In genomic region chr12:108103292-108103691, GRCm38 (mm10) we compare ENCODE assay signal across 30 mouse cellular contexts.
DNase-seq lines count a peak whose midpoint lies in the region; ATAC-seq and TF ChIP-seq lines count a peak whose summit lies in the region.
"Had no signal": no experiment of that assay in that cellular context is flagged by ENCODE, and none has a peak within 500 bp of the region (broad histone marks: within the 10 kb centered on the region; RNA-seq: fewer than 3 reads in every experiment).

No protein-coding gene starts in this region.

- intact Hi-C loops in heart, adult 2 months (cut with DNase I) = no loop called here

- DNase-seq in heart, embryonic 10.5 days (ENCODE audit: low spot score) = peak; percentile 31
- no peak for DNase-seq in heart, adult 2 months
- DNase-seq in thymus, adult 2 months = no peak
- DNase-seq in thymus, postnatal 14 days = no peak
- no peak for DNase-seq in liver, postnatal 0 days
- DNase-seq in urinary bladder, postnatal 25 days (ENCODE audit: low spot score) = no peak
- DNase-seq: adrenal gland, postnatal 10 days; cerebellum, adult 11-12 months; cerebellum, adult 9-11 months; gastrocnemius, postnatal 10 days; kidney, adult 18-20 months; kidney, postnatal 25 days; lung, postnatal 36 days; right cerebral cortex, postnatal 25 days; thymus, postnatal 25 days had no signal

- TF ChIP-seq CTCF in heart, adult 2 months (IDR thresholded peaks at IDR 0.05) = no peak
- no peak for TF ChIP-seq CTCF in thymus, adult 2 months (IDR thresholded peaks at IDR 0.05; ENCODE audit: borderline replicate concordance, control insufficient read depth, extremely low read depth, insufficient read depth, low read length, poor library complexity)
- TF ChIP-seq CTCF in liver, postnatal 0 days (IDR thresholded peaks at IDR 0.05; ENCODE audit: low read depth) = no peak

- peaks cover 4% of the 10 kb centered on the region; the same call in 1 of the 2 replicates for H3K27me3 ChIP-seq in heart, embryonic 10.5 days (ENCODE audit: insufficient read depth, poor library complexity, severe bottlenecking)
- no peaks in the 10 kb centered on the region for H3K27me3 ChIP-seq in heart, adult 2 months (ENCODE audit: control insufficient read depth, insufficient read depth, low read length)
- H3K27me3 ChIP-seq in thymus, adult 2 months (ENCODE audit: control insufficient read depth, insufficient read depth, low read length) = no peaks in the 10 kb centered on the region
- peaks cover 6% of the 10 kb centered on the region for H3K27me3 ChIP-seq in myocyte (ENCODE audit: control insufficient read depth, insufficient read depth, insufficient read length)
- H3K27me3 ChIP-seq in liver, postnatal 0 days (ENCODE audit: insufficient read depth, low read length) = no peaks in the 10 kb centered on the region
- H3K27me3 ChIP-seq: forebrain, embryonic 12.5 days; heart, embryonic 15.5 days; hindbrain, embryonic 13.5 days; kidney, embryonic 15.5 days; liver, embryonic 15.5 days; lung, embryonic 15.5 days; midbrain, embryonic 15.5 days; neural tube, embryonic 13.5 days; Patski; stomach, embryonic 15.5 days had no signal

- peaks cover 11% of the 10 kb centered on the region; the same call in 1 of the 2 replicates for H3K4me1 ChIP-seq in heart, embryonic 10.5 days
- no peaks in the 10 kb centered on the region for H3K4me1 ChIP-seq in heart, adult 2 months (ENCODE audit: control insufficient read depth, insufficient read depth, low read length)
- peaks cover 13% of the 10 kb centered on the region for H3K4me1 ChIP-seq in thymus, adult 2 months (replicated peaks; ENCODE audit: control insufficient read depth, insufficient read depth, low read length)
- H3K4me1 ChIP-seq in liver, postnatal 0 days (ENCODE audit: insufficient read depth) = no peaks in the 10 kb centered on the region
- H3K4me1 ChIP-seq: heart, embryonic 15.5 days; liver, embryonic 15.5 days; lung, embryonic 15.5 days; neural tube, embryonic 13.5 days; stomach, embryonic 15.5 days had no signal

- 61% methylated on average over 6 of the region's 6 CpGs for WGBS in heart, embryonic 10.5 days
- WGBS in heart, adult 2 months = 40% methylated on average over 6 of the region's 6 CpGs
- 12% methylated on average over 6 of the region's 6 CpGs for WGBS in thymus, adult 2 months
- WGBS in liver, postnatal 0 days (ENCODE audit: insufficient replicate concordance) = 30% methylated on average over 6 of the region's 6 CpGs

- peak; percentile 72 for ATAC-seq in granulocyte monocyte progenitor cell, adult 5-6 weeks (replicated peaks; ENCODE audit: poor library complexity, severe bottlenecking)
- ATAC-seq in liver, postnatal 0 days = no peak
- ATAC-seq: midbrain, embryonic 15.5 days; Patski had no signal

- no peak overlapping the region for H3ac ChIP-seq in myocyte (ENCODE audit: control insufficient read depth, insufficient read length)

- H3K9ac ChIP-seq in heart, adult 2 months (ENCODE audit: low read depth, low read length) = no peak overlapping the region
- H3K9ac ChIP-seq in liver, postnatal 0 days (replicated peaks) = no peak overlapping the region
- H3K9ac ChIP-seq: forebrain, embryonic 12.5 days; heart, embryonic 15.5 days; hindbrain, embryonic 13.5 days; kidney, embryonic 15.5 days; limb, embryonic 12.5 days; liver, embryonic 15.5 days; lung, embryonic 15.5 days; midbrain, embryonic 15.5 days; neural tube, embryonic 13.5 days; stomach, embryonic 15.5 days had no signal

- H3K79me2 ChIP-seq in heart, adult 2 months (replicated peaks; ENCODE audit: control insufficient read depth, insufficient read depth, low read length) = no peaks in the 10 kb centered on the region
- H3K79me2 ChIP-seq in myocyte (ENCODE audit: control insufficient read depth, insufficient read depth) = no peaks in the 10 kb centered on the region

- no peak for TF ChIP-seq EP300 in heart, adult 2 months (IDR thresholded peaks at IDR 0.05; ENCODE audit: insufficient read depth, low read depth, low read length)
- no peak for TF ChIP-seq EP300 in liver, postnatal 0 days (IDR thresholded peaks at IDR 0.05; ENCODE audit: low read depth)

- H3K36me3 ChIP-seq in heart, embryonic 10.5 days = peaks cover 22% of the 10 kb centered on the region
- no peaks in the 10 kb centered on the region for H3K36me3 ChIP-seq in heart, adult 2 months (ENCODE audit: control insufficient read depth, insufficient read depth, low read length)
- H3K36me3 ChIP-seq in thymus, adult 2 months (ENCODE audit: control insufficient read depth, insufficient read depth, low read length) = peaks cover 4% of the 10 kb centered on the region; the same call in 1 of the 2 replicates
- no peaks in the 10 kb centered on the region for H3K36me3 ChIP-seq in myocyte (ENCODE audit: control insufficient read depth, insufficient read depth)
- H3K36me3 ChIP-seq in liver, postnatal 0 days (replicated peaks; ENCODE audit: insufficient read depth, low read length) = peaks cover 8% of the 10 kb centered on the region
- H3K36me3 ChIP-seq: midbrain, embryonic 15.5 days had no signal

- H3K4me2 ChIP-seq in myocyte (ENCODE audit: low read depth) = no peak overlapping the region
- no peak overlapping the region for H3K4me2 ChIP-seq in liver, postnatal 0 days (ENCODE audit: low read depth, low read length)
- H3K4me2 ChIP-seq: forebrain, embryonic 12.5 days; heart, embryonic 15.5 days; hindbrain, embryonic 13.5 days; kidney, embryonic 15.5 days; limb, embryonic 12.5 days; liver, embryonic 15.5 days; lung, embryonic 15.5 days; midbrain, embryonic 15.5 days; neural tube, embryonic 13.5 days; stomach, embryonic 15.5 days had no signal

- no peak overlapping the region for H3K4me3 ChIP-seq in heart, embryonic 10.5 days
- no peak overlapping the region for H3K4me3 ChIP-seq in heart, adult 2 months
- H3K4me3 ChIP-seq in thymus, adult 2 months (ENCODE audit: control insufficient read depth, insufficient read depth, low read length) = no peak overlapping the region
- no peak overlapping the region for H3K4me3 ChIP-seq in myocyte
- no peak overlapping the region for H3K4me3 ChIP-seq in liver, postnatal 0 days (ENCODE audit: low read depth, low read length)
- H3K4me3 ChIP-seq: erythroblast, embryonic 14.5 days; forebrain, embryonic 12.5 days; heart, embryonic 15.5 days; hindbrain, embryonic 13.5 days; kidney, embryonic 15.5 days; limb, embryonic 12.5 days; liver, embryonic 15.5 days; lung, embryonic 15.5 days; midbrain, embryonic 10.5 days; midbrain, embryonic 15.5 days; neural tube, embryonic 13.5 days; stomach, embryonic 15.5 days had no signal

- H3K9me3 ChIP-seq in heart, embryonic 10.5 days = no peaks in the 10 kb centered on the region
- H3K9me3 ChIP-seq in liver, postnatal 0 days (ENCODE audit: low read length) = no peaks in the 10 kb centered on the region
- H3K9me3 ChIP-seq: forebrain, embryonic 12.5 days; heart, embryonic 15.5 days; hindbrain, embryonic 13.5 days; kidney, embryonic 15.5 days; limb, embryonic 12.5 days; liver, embryonic 15.5 days; lung, embryonic 15.5 days; midbrain, embryonic 10.5 days; midbrain, embryonic 15.5 days; neural tube, embryonic 13.5 days; stomach, embryonic 15.5 days had no signal

- H3K27ac ChIP-seq in heart, embryonic 10.5 days = no peak overlapping the region
- no peak overlapping the region for H3K27ac ChIP-seq in heart, adult 2 months
- peak overlapping the region; percentile 19; the same call in 1 of the 2 replicates for H3K27ac ChIP-seq in thymus, adult 2 months (ENCODE audit: control insufficient read depth, insufficient read depth, low read length)
- no peak overlapping the region for H3K27ac ChIP-seq in liver, postnatal 0 days (ENCODE audit: low read depth)
- H3K27ac ChIP-seq: forebrain, embryonic 12.5 days; heart, embryonic 15.5 days; hindbrain, embryonic 13.5 days; kidney, embryonic 15.5 days; limb, embryonic 12.5 days; liver, embryonic 15.5 days; lung, embryonic 15.5 days; midbrain, embryonic 10.5 days; midbrain, embryonic 15.5 days; neural tube, embryonic 13.5 days; stomach, embryonic 15.5 days had no signal

- no peak for TF ChIP-seq POLR2A in heart, adult 2 months (IDR thresholded peaks at IDR 0.05; ENCODE audit: insufficient read depth, low read depth, low read length)
- no peak for TF ChIP-seq POLR2A in thymus, adult 2 months (IDR thresholded peaks at IDR 0.05; ENCODE audit: control insufficient read depth, extremely low read depth, insufficient read depth, low read length, poor library complexity)
- TF ChIP-seq POLR2A in myocyte (IDR thresholded peaks at IDR 0.05; ENCODE audit: insufficient read length, low read depth) = no peak

TF ChIP-seq in myocyte, 11 proteins besides CTCF, POLR2A, EP300 and RAD21:
- TF ChIP-seq USF1 (IDR thresholded peaks at IDR 0.05; ENCODE audit: low read depth) (no peak), POLR2AphosphoS2 (IDR thresholded peaks at IDR 0.05; ENCODE audit: insufficient read length, low read depth) (peak; percentile 20)
TF ChIP-seq in myocyte: peak in this region for 1.
